Mouse (Mus musculus): ENCODE results near the gene Ptprf. TPM values are rescaled to one million over a fixed set of nuclear protein-coding genes. Genes with fewer than 3 reads are reported as not detected.

The Ptprf gene
- polyA plus RNA-seq, 1 experiment from 2014 or later = 14.3 TPM

DNA sequence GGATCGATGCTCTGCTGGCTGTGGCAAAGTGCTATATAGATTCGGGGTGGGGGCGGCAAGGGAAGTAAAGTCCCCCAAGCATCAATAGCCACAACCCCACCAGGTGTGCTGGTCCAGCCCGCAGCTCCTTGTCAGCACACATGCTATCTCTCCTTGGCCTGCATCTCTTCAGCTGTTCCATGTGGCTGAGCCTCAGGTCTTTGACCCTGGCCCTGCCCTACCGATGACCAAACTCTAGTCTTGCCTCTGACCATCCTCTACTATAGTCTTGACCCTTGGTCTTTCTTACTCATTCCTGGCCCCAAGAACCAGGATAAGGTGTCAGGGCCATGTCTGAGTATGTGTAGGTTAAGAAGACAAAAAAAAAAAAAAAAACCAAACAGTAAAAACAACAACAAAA, 33.2 kb downstream of the Ptprf start:
- no peak for ATAC-seq (ENCODE audit: low read depth)
- Histone ChIP-seq H3K4me1 (ENCODE audit: control insufficient read depth, low read depth, low read length) (peaks cover 4% of the 10 kb centered on the region), H3K27me3 (ENCODE audit: control insufficient read depth, insufficient read depth, low read depth, low read length) (no peaks in the 10 kb centered on the region), H3K4me3 (ENCODE audit: low read depth, low read length) (no peak overlapping the region), H3K9me3 (replicated peaks; ENCODE audit: control insufficient read depth, low read length) (no peaks in the 10 kb centered on the region), H3K36me3 (ENCODE audit: control insufficient read depth, insufficient read depth) (no peaks in the 10 kb centered on the region), H3K9ac (ENCODE audit: low read depth, low read length) (no peak overlapping the region), H3K27ac (ENCODE audit: low read length) (no peak overlapping the region), H3K4me2 (ENCODE audit: low read depth, low read length) (no peak overlapping the region)
- 78% methylated on average over 5 of the region's 5 CpGs for WGBS (ENCODE audit: insufficient replicate concordance)

DNA sequence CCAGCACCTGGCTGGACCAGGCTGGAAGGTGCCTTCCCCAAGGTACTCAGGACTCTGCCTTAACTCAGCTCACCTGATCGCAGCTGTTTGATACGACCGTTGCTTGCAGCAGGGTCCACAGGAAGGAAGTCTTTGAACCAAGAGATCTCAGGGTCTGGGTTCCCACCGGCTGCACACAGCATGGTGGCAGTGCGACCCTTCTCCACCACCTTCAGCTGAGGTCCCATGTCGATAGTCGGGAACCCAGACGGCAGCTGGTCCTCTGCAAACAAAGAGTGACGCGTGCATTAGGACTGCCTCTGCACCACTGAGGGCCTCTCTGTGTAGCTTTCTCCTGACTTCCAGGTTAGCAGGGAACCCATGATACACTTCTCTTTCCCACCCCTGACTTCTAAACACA, 33.8 kb downstream of the Ptprf start:
- no peak overlapping the region for H3K9ac ChIP-seq (ENCODE audit: low read depth, low read length)
- no peak overlapping the region for H3K4me2 ChIP-seq (ENCODE audit: low read depth, low read length)
- no peaks in the 10 kb centered on the region for H3K27me3 ChIP-seq (ENCODE audit: control insufficient read depth, insufficient read depth, low read depth, low read length)
- H3K36me3 ChIP-seq (ENCODE audit: control insufficient read depth, insufficient read depth) = no peaks in the 10 kb centered on the region
- H3K4me1 ChIP-seq (ENCODE audit: control insufficient read depth, low read depth, low read length) = peaks cover 4% of the 10 kb centered on the region
- no peaks in the 10 kb centered on the region for H3K9me3 ChIP-seq (replicated peaks; ENCODE audit: control insufficient read depth, low read length)
- 49% methylated on average over 10 of the region's 10 CpGs for WGBS (ENCODE audit: insufficient replicate concordance)
- ATAC-seq (ENCODE audit: low read depth) = no peak
- no peak overlapping the region for H3K27ac ChIP-seq (ENCODE audit: low read length)
- H3K4me3 ChIP-seq (ENCODE audit: low read depth, low read length) = no peak overlapping the region

DNA sequence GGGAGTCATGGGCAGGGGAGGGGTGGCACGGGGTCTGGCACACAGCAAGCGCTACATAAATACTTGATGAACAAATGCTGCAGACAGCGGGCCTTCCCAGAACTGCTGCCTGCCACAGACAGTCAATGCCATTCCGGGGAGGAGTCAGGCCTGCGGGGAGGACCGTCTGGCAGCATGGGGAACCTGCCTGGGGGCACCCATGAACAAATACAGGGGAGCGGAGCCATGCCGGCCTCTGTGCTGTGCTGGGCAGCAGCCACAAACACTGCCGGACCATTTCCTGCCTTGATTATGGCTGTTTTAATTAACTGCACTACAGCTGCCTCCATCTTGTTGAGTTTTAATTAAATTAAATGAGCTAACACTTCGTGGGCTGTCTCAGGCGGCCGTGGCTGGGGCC, 35.0 kb downstream of the Ptprf start:
- H3K27me3 ChIP-seq (ENCODE audit: control insufficient read depth, insufficient read depth, low read depth, low read length) = no peaks in the 10 kb centered on the region
- peaks cover 4% of the 10 kb centered on the region for H3K4me1 ChIP-seq (ENCODE audit: control insufficient read depth, low read depth, low read length)
- H3K36me3 ChIP-seq (ENCODE audit: control insufficient read depth, insufficient read depth) = no peaks in the 10 kb centered on the region
- no peaks in the 10 kb centered on the region for H3K9me3 ChIP-seq (replicated peaks; ENCODE audit: control insufficient read depth, low read length)
- H3K4me2 ChIP-seq (ENCODE audit: low read depth, low read length) = no peak overlapping the region
- no peak for ATAC-seq (ENCODE audit: low read depth)
- H3K4me3 ChIP-seq (ENCODE audit: low read depth, low read length) = no peak overlapping the region
- H3K27ac ChIP-seq (ENCODE audit: low read length) = no peak overlapping the region
- H3K9ac ChIP-seq (ENCODE audit: low read depth, low read length) = no peak overlapping the region
- WGBS (ENCODE audit: insufficient replicate concordance) = 57% methylated on average over 12 of the region's 12 CpGs

DNA sequence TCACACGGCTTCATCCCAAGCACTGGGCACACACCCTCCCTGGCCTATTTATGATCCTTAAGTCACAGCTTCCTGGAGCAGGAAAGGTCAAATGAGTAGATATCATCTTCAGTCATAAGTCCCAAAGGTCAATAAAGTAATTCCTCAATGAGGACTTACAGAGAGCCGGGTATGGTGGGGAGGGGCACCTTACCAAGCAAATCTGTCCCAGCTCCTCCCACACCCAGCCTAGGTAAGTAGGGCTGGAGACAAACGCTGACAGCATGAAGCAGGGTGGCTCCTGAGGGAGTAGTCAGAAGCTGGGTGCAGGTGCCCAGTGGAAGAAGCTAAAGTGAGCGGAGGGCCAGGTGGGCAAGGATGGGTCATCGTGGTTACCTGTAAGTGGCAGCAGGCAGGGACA, 36.3 kb downstream of the Ptprf start:
- Histone ChIP-seq H3K27me3 (ENCODE audit: control insufficient read depth, insufficient read depth, low read depth, low read length) (no peaks in the 10 kb centered on the region), H3K9ac (ENCODE audit: low read depth, low read length) (no peak overlapping the region), H3K4me3 (ENCODE audit: low read depth, low read length) (no peak overlapping the region), H3K9me3 (replicated peaks; ENCODE audit: control insufficient read depth, low read length) (no peaks in the 10 kb centered on the region), H3K27ac (ENCODE audit: low read length) (no peak overlapping the region), H3K4me1 (ENCODE audit: control insufficient read depth, low read depth, low read length) (no peaks in the 10 kb centered on the region), H3K4me2 (ENCODE audit: low read depth, low read length) (no peak overlapping the region), H3K36me3 (ENCODE audit: control insufficient read depth, insufficient read depth) (no peaks in the 10 kb centered on the region)
- WGBS (ENCODE audit: insufficient replicate concordance) = 73% methylated on average over 5 of the region's 5 CpGs
- ATAC-seq (ENCODE audit: low read depth) = no peak

DNA sequence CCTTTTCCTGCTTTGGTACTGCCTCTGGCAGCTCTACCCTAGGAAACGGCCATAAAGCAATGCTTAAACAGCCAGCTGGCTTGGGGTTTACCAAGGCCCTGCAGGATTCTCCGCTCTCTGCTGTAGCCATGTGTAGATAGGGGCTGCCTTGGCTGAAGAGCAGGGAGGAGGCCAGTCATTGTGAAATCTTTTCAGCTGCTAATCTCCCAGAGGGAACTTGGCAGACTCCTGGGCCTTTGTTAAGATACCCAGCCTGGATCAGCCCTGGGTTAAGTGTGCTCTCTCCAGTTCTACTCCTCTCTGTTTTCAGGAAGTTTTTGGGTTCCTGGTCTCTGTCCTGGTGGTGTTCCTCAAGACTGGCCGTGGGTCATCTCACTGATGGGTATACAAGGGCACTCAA, 43.9 kb downstream of the Ptprf start:
- H3K36me3 ChIP-seq (ENCODE audit: control insufficient read depth, insufficient read depth) = no peaks in the 10 kb centered on the region
- H3K4me2 ChIP-seq (ENCODE audit: low read depth, low read length) = no peak overlapping the region
- no peak overlapping the region for H3K9ac ChIP-seq (ENCODE audit: low read depth, low read length)
- no peaks in the 10 kb centered on the region for H3K4me1 ChIP-seq (ENCODE audit: control insufficient read depth, low read depth, low read length)
- ATAC-seq (ENCODE audit: low read depth) = no peak
- H3K9me3 ChIP-seq (replicated peaks; ENCODE audit: control insufficient read depth, low read length) = no peaks in the 10 kb centered on the region
- no peaks in the 10 kb centered on the region for H3K27me3 ChIP-seq (ENCODE audit: control insufficient read depth, insufficient read depth, low read depth, low read length)
- H3K27ac ChIP-seq (ENCODE audit: low read length) = no peak overlapping the region
- H3K4me3 ChIP-seq (ENCODE audit: low read depth, low read length) = no peak overlapping the region
- WGBS (ENCODE audit: insufficient replicate concordance) = 51% methylated on average over 3 of the region's 3 CpGs

DNA sequence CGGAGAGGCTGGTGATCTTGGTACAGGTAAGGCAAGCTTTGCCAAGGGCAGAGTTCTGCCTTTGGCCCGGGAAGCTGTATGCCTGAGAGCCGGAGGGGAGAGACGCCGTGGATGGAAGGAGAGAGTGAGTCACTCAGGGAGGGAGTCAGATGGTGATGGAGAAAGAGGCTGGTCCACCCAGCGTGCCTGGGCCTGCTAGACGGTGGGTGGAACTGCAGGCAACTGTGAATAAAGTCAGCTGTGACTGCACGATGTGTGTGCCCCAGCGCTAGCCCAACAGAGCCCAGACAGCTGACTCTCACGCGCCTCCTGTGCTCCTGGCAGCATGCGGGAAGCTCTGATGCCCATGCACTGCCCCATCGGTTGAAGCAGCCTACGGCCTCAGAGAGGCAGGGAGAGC, 45.4 kb downstream of the Ptprf start:
- Histone ChIP-seq H3K36me3 (ENCODE audit: control insufficient read depth, insufficient read depth) (no peaks in the 10 kb centered on the region; the same call in 1 of the 2 replicates), H3K27ac (ENCODE audit: low read length) (no peak overlapping the region), H3K4me1 (ENCODE audit: control insufficient read depth, low read depth, low read length) (no peaks in the 10 kb centered on the region), H3K4me2 (ENCODE audit: low read depth, low read length) (no peak overlapping the region), H3K27me3 (ENCODE audit: control insufficient read depth, insufficient read depth, low read depth, low read length) (no peaks in the 10 kb centered on the region), H3K9me3 (replicated peaks; ENCODE audit: control insufficient read depth, low read length) (no peaks in the 10 kb centered on the region), H3K9ac (ENCODE audit: low read depth, low read length) (no peak overlapping the region), H3K4me3 (ENCODE audit: low read depth, low read length) (no peak overlapping the region)
- 74% methylated on average over 14 of the region's 14 CpGs for WGBS (ENCODE audit: insufficient replicate concordance)
- no peak for ATAC-seq (ENCODE audit: low read depth)

DNA sequence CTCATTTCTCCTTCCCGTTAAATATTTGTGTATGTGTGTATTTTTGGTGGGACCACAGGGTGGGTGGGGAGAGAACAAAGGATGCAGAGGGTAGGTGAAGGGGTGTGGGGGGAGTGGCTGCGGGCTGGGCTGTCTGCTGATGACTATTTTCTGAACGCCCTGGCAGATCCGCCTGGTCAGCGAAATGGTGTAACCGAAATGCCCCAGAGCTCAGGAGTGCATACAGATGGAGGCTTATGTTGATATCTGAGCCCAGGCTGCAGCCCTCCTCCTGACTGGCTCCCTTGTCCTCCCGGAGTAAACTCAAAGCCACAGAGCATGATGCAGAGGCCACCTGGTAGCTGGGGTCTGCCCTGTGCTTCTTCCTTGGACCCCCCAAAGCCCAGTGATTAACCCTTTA, 47.4 kb downstream of the Ptprf start:
- Histone ChIP-seq H3K9ac (ENCODE audit: low read depth, low read length) (no peak overlapping the region), H3K4me2 (ENCODE audit: low read depth, low read length) (no peak overlapping the region), H3K4me1 (ENCODE audit: control insufficient read depth, low read depth, low read length) (no peaks in the 10 kb centered on the region), H3K36me3 (ENCODE audit: control insufficient read depth, insufficient read depth) (no peaks in the 10 kb centered on the region; the same call in 1 of the 2 replicates), H3K27ac (ENCODE audit: low read length) (no peak overlapping the region), H3K9me3 (replicated peaks; ENCODE audit: control insufficient read depth, low read length) (no peaks in the 10 kb centered on the region), H3K4me3 (ENCODE audit: low read depth, low read length) (no peak overlapping the region), H3K27me3 (ENCODE audit: control insufficient read depth, insufficient read depth, low read depth, low read length) (no peaks in the 10 kb centered on the region)
- 65% methylated on average over 7 of the region's 7 CpGs for WGBS (ENCODE audit: insufficient replicate concordance)
- ATAC-seq (ENCODE audit: low read depth) = no peak

DNA sequence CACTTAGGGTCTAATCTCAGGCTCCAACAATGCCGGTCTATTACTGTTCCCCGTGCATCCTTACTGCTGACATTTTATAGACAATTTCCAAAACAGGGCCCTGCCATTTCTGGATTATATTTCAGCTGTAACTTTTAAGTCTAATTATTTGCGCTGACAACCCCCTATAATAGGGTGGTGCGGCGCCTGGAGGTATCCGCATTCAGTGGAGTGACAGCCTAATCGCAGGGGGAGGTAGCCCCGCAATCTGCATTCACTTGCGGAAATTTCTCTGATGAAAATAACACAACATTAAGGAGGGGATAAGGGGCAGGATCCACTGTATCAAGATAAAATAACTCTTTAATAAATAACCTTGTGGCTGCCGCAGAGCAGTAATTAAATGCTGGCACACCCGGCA, 47.9 kb downstream of the Ptprf start:
- Histone ChIP-seq H3K36me3 (ENCODE audit: control insufficient read depth, insufficient read depth) (no peaks in the 10 kb centered on the region; the same call in 1 of the 2 replicates), H3K4me1 (ENCODE audit: control insufficient read depth, low read depth, low read length) (no peaks in the 10 kb centered on the region), H3K27ac (ENCODE audit: low read length) (no peak overlapping the region), H3K27me3 (ENCODE audit: control insufficient read depth, insufficient read depth, low read depth, low read length) (no peaks in the 10 kb centered on the region), H3K4me2 (ENCODE audit: low read depth, low read length) (no peak overlapping the region), H3K9ac (ENCODE audit: low read depth, low read length) (no peak overlapping the region), H3K4me3 (ENCODE audit: low read depth, low read length) (no peak overlapping the region), H3K9me3 (replicated peaks; ENCODE audit: control insufficient read depth, low read length) (no peaks in the 10 kb centered on the region)
- ATAC-seq (ENCODE audit: low read depth) = no peak
- 80% methylated on average over 11 of the region's 11 CpGs for WGBS (ENCODE audit: insufficient replicate concordance)

DNA sequence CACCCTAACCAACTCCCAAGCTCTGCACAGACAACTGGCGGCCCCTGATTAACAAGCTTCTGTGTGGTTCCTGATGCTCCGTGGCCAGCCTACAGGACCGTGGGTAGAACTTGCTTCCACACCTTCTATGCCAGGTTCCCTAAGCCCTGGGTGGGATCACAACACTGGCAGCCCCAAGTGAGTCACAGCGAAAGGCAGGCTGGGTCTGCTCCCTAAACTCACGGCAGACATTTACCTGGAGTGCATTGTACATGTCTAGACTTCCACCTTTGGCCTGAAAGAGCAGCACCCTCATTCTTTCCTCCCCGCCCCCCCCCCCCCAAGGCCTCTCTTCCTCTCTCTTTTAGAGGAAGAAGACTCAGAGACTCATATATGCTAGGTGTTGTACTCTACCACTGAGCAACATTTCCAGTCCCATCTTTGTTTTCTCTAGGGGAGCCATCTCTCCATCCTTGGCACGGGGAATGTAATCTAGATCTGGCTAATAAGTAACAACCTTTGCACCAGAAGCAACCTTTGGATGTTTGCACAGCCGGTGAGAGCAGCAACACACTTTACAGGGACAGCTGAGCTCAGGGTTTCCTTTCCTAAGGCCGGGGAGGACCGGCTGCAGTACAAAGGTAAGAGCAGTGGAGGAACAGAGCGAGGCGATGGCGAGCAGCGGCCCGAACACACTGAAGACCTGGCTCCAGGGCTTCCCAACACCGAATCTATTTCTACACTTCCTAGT, 51.1 kb downstream of the Ptprf start:
- H3K4me3 ChIP-seq (ENCODE audit: low read depth, low read length) = no peak overlapping the region
- no peak overlapping the region for H3K9ac ChIP-seq (ENCODE audit: low read depth, low read length)
- H3K36me3 ChIP-seq (ENCODE audit: control insufficient read depth, insufficient read depth) = no peaks in the 10 kb centered on the region; the same call in 1 of the 2 replicates
- no peaks in the 10 kb centered on the region for H3K9me3 ChIP-seq (replicated peaks; ENCODE audit: control insufficient read depth, low read length)
- 61% methylated on average over 16 of the region's 16 CpGs for WGBS (ENCODE audit: insufficient replicate concordance)
- no peaks in the 10 kb centered on the region for H3K27me3 ChIP-seq (ENCODE audit: control insufficient read depth, insufficient read depth, low read depth, low read length)
- ATAC-seq (ENCODE audit: low read depth) = peak; percentile 86
- H3K27ac ChIP-seq (ENCODE audit: low read length) = peak overlapping the region; percentile 53
- H3K4me2 ChIP-seq (ENCODE audit: low read depth, low read length) = no peak overlapping the region
- H3K4me1 ChIP-seq (ENCODE audit: control insufficient read depth, low read depth, low read length) = peaks cover 4% of the 10 kb centered on the region
